Mouse (Mus musculus): Measurements from ENCODE around the gene Tmc3. TPM values are rescaled to one million over a fixed set of nuclear protein-coding genes. Genes with fewer than 3 reads are reported as not detected.

The Tmc3 gene
- polyA plus RNA-seq, 1 experiment from 2014 or later = 0.23 TPM

- Histone ChIP-seq H3K27me3 (no peaks in the 10 kb centered on the region), H3K36me3 (replicated peaks) (no peaks in the 10 kb centered on the region), H3K9ac (no peak overlapping the region), H3K27ac (replicated peaks) (peak overlapping the region; percentile 29; the same call in 1 of the 2 replicates), H3K4me1 (replicated peaks) (peaks cover 4% of the 10 kb centered on the region; the same call in 1 of the 2 replicates), H3K9me3 (replicated peaks) (no peaks in the 10 kb centered on the region), H3K4me3 (replicated peaks) (peak overlapping the region; percentile 43), H3K4me2 (peak overlapping the region; percentile 34; the same call in 1 of the 2 replicates)
- 14% methylated on average over 5 of the region's 5 CpGs for WGBS (ENCODE audit: insufficient replicate concordance)
- ATAC-seq (ENCODE audit: insufficient read depth) = no peak
Measured at GRCm38 (mm10) chr7:83654938-83655630, 70.4 kb downstream of the Tmc3 start.

GRCm38 (mm10) chr7:83658716-83659115, 74.0 kb downstream of the Tmc3 start:
- no peak overlapping the region for H3K9ac ChIP-seq
- ATAC-seq (ENCODE audit: insufficient read depth) = no peak
- no peaks in the 10 kb centered on the region for H3K27me3 ChIP-seq
- H3K4me1 ChIP-seq (replicated peaks) = no peaks in the 10 kb centered on the region
- no peaks in the 10 kb centered on the region for H3K9me3 ChIP-seq (replicated peaks)
- H3K27ac ChIP-seq (replicated peaks) = no peak overlapping the region
- H3K36me3 ChIP-seq (replicated peaks) = no peaks in the 10 kb centered on the region
- 51% methylated on average over 1 of the region's 1 CpGs for WGBS (ENCODE audit: insufficient replicate concordance)
- no peak overlapping the region for H3K4me2 ChIP-seq
- H3K4me3 ChIP-seq (replicated peaks) = no peak overlapping the region

- Histone ChIP-seq H3K36me3 (replicated peaks) (no peaks in the 10 kb centered on the region), H3K9ac (no peak overlapping the region), H3K4me2 (no peak overlapping the region), H3K27ac (replicated peaks) (peak overlapping the region; percentile 54), H3K9me3 (replicated peaks) (no peaks in the 10 kb centered on the region), H3K4me3 (replicated peaks) (no peak overlapping the region), H3K27me3 (no peaks in the 10 kb centered on the region), H3K4me1 (replicated peaks) (no peaks in the 10 kb centered on the region)
- WGBS (ENCODE audit: insufficient replicate concordance) = 47% methylated on average over 9 of the region's 9 CpGs
- ATAC-seq (ENCODE audit: insufficient read depth) = peak; percentile 43; the same call in 1 of the 2 replicates
Measured at GRCm38 (mm10) chr7:83659159-83660065, 74.7 kb downstream of the Tmc3 start.

GRCm38 (mm10) chr7:83660273-83660691, 75.6 kb downstream of the Tmc3 start:
- Histone ChIP-seq H3K27ac (replicated peaks) (peak overlapping the region; percentile 54; the same call in 1 of the 2 replicates), H3K9me3 (replicated peaks) (no peaks in the 10 kb centered on the region)
- WGBS (ENCODE audit: insufficient replicate concordance) = 82% methylated on average over 11 of the region's 11 CpGs

GRCm38 (mm10) chr7:83661031-83661430, 76.3 kb downstream of the Tmc3 start:
- no peaks in the 10 kb centered on the region for H3K27me3 ChIP-seq
- no peaks in the 10 kb centered on the region for H3K36me3 ChIP-seq (replicated peaks)
- H3K4me2 ChIP-seq = no peak overlapping the region
- H3K4me1 ChIP-seq (replicated peaks) = no peaks in the 10 kb centered on the region
- no peak for ATAC-seq (ENCODE audit: insufficient read depth)
- no peaks in the 10 kb centered on the region for H3K9me3 ChIP-seq (replicated peaks)
- no peak overlapping the region for H3K9ac ChIP-seq
- H3K4me3 ChIP-seq (replicated peaks) = no peak overlapping the region
- H3K27ac ChIP-seq (replicated peaks) = no peak overlapping the region
- 72% methylated on average over 10 of the region's 10 CpGs for WGBS (ENCODE audit: insufficient replicate concordance)

More at GRCm38 (mm10) chr7:83660273-83660691, 75.6 kb downstream of the Tmc3 start:
- Histone ChIP-seq H3K27me3 (no peaks in the 10 kb centered on the region), H3K36me3 (replicated peaks) (no peaks in the 10 kb centered on the region), H3K4me1 (replicated peaks) (no peaks in the 10 kb centered on the region), H3K9ac (no peak overlapping the region), H3K4me3 (replicated peaks) (no peak overlapping the region), H3K4me2 (no peak overlapping the region)
- ATAC-seq (ENCODE audit: insufficient read depth) = no peak

GRCm38 (mm10) chr7:83661763-83662162, 77.0 kb downstream of the Tmc3 start:
- no peak for ATAC-seq (ENCODE audit: insufficient read depth)
- Histone ChIP-seq H3K4me3 (replicated peaks) (no peak overlapping the region), H3K27ac (replicated peaks) (no peak overlapping the region), H3K36me3 (replicated peaks) (no peaks in the 10 kb centered on the region), H3K9me3 (replicated peaks) (no peaks in the 10 kb centered on the region), H3K27me3 (no peaks in the 10 kb centered on the region), H3K4me2 (no peak overlapping the region), H3K9ac (no peak overlapping the region), H3K4me1 (replicated peaks) (no peaks in the 10 kb centered on the region)
- WGBS (ENCODE audit: insufficient replicate concordance) = 82% methylated on average over 3 of the region's 3 CpGs

- no peaks in the 10 kb centered on the region for H3K27me3 ChIP-seq
- H3K9me3 ChIP-seq (replicated peaks) = no peaks in the 10 kb centered on the region
- no peak overlapping the region for H3K4me3 ChIP-seq (replicated peaks)
- 62% methylated on average over 6 of the region's 6 CpGs for WGBS (ENCODE audit: insufficient replicate concordance)
- ATAC-seq (ENCODE audit: insufficient read depth) = no peak
- no peak overlapping the region for H3K4me2 ChIP-seq
- H3K36me3 ChIP-seq (replicated peaks) = no peaks in the 10 kb centered on the region
- H3K27ac ChIP-seq (replicated peaks) = no peak overlapping the region
- H3K4me1 ChIP-seq (replicated peaks) = peaks cover under 1% of the 10 kb centered on the region; the same call in 1 of the 2 replicates
- no peak overlapping the region for H3K9ac ChIP-seq
Measured at GRCm38 (mm10) chr7:83662711-83663375, 78.1 kb downstream of the Tmc3 start.

GRCm38 (mm10) chr7:83666087-83666595, 81.4 kb downstream of the Tmc3 start:
- H3K27ac ChIP-seq (replicated peaks) = no peak overlapping the region
- no peaks in the 10 kb centered on the region for H3K36me3 ChIP-seq (replicated peaks)
- H3K4me2 ChIP-seq = no peak overlapping the region
- no peak overlapping the region for H3K9ac ChIP-seq
- peaks cover 9% of the 10 kb centered on the region for H3K4me1 ChIP-seq (replicated peaks)
- no peak for ATAC-seq (ENCODE audit: insufficient read depth)
- no peaks in the 10 kb centered on the region for H3K27me3 ChIP-seq
- no peak overlapping the region for H3K4me3 ChIP-seq (replicated peaks)
- H3K9me3 ChIP-seq (replicated peaks) = no peaks in the 10 kb centered on the region
- 62% methylated on average over 4 of the region's 4 CpGs for WGBS (ENCODE audit: insufficient replicate concordance)

- no peak overlapping the region for H3K4me3 ChIP-seq (replicated peaks)
- 0 out of 2 replicates have a peak, but pooled peaks have one; percentile 15 for ATAC-seq (ENCODE audit: insufficient read depth)
- WGBS (ENCODE audit: insufficient replicate concordance) = 62% methylated on average over 5 of the region's 5 CpGs
- no peaks in the 10 kb centered on the region for H3K36me3 ChIP-seq (replicated peaks)
- no peaks in the 10 kb centered on the region for H3K27me3 ChIP-seq
- no peaks in the 10 kb centered on the region for H3K9me3 ChIP-seq (replicated peaks)
- H3K9ac ChIP-seq = no peak overlapping the region
- no peak overlapping the region for H3K4me2 ChIP-seq
- H3K27ac ChIP-seq (replicated peaks) = no peak overlapping the region
- H3K4me1 ChIP-seq (replicated peaks) = peaks cover 9% of the 10 kb centered on the region
Measured at GRCm38 (mm10) chr7:83667936-83668645, 83.4 kb downstream of the Tmc3 start.

- no peak overlapping the region for H3K4me2 ChIP-seq
- no peak overlapping the region for H3K4me3 ChIP-seq (replicated peaks)
- 38% methylated on average over 1 of the region's 1 CpGs for WGBS (ENCODE audit: insufficient replicate concordance)
- no peaks in the 10 kb centered on the region for H3K27me3 ChIP-seq
- no peaks in the 10 kb centered on the region for H3K36me3 ChIP-seq (replicated peaks)
- H3K27ac ChIP-seq (replicated peaks) = no peak overlapping the region
- ATAC-seq (ENCODE audit: insufficient read depth) = no peak
- H3K9ac ChIP-seq = no peak overlapping the region
- H3K9me3 ChIP-seq (replicated peaks) = no peaks in the 10 kb centered on the region
- H3K4me1 ChIP-seq (replicated peaks) = peaks cover 9% of the 10 kb centered on the region
Measured at GRCm38 (mm10) chr7:83668724-83669123, 84.0 kb downstream of the Tmc3 start.

All from liver, embryonic 15.5 days (tissue).